Mouse (Mus musculus) heart, embryonic 11.5 days (tissue): Measurements from ENCODE around the gene Nr4a3. TPM values are rescaled to one million over a fixed set of nuclear protein-coding genes. Genes with fewer than 3 reads are reported as not detected.

Source experiments
- polyA plus RNA-seq: library from polyadenylated mRNA; unstranded; fragments of >200 nt; fragmentation: Nextera tagmentation; extraction: Ambion mirVana; gene quantifications from 2 replicates; pipeline ENCODE4 v1.2.1, GENCODE M21; 2014

Nr4a3 gene
- polyA plus RNA-seq, 1 experiment from 2014 or later, result 0.17 TPM

Other genes starting within 250 kb of the Nr4a3 start
- gene Stx17, start 79.8 kb downstream of the Nr4a3 start, polyA plus RNA-seq, result 21.3 and 21.9 TPM in 2 replicates
- 58.5 and 69.5 TPM in 2 replicates for gene Erp44, start 234.4 kb downstream of the Nr4a3 start, polyA plus RNA-seq
- gene Invs, start 234.6 kb downstream of the Nr4a3 start, polyA plus RNA-seq, result 4.3 and 5.5 TPM in 2 replicates